Mouse (Mus musculus) midbrain, embryonic 14.5 days (tissue): ENCODE data around the gene Sun1. TPM values are rescaled to one million over a fixed set of nuclear protein-coding genes. Genes with fewer than 3 reads are reported as not detected.

Experiments used
- ATAC-seq: fragments of 200-750 bp; cut with Nextera tagmentation; 2 replicates; pipeline ENCODE4 v1.8.0; 2017; ENCODE audit warnings: moderate number of reproducible peaks, moderate library complexity; ENCODE audit not compliant: low FRiP score, low TSS enrichment
- DNase-seq: peaks from one replicate; pipeline ENCODE4 v3.0.0-alpha.2; 2015
- H3K27ac ChIP-seq: fragments of 300-500 bp; sonication (generic); replicated peaks from 2 replicates; pipeline ENCODE4 v1.5.1; 2014; ENCODE audit warnings: mild to moderate bottlenecking, low read depth, low read length, moderate library complexity
- H3K27me3 ChIP-seq: fragments of 300-500 bp; sonication (generic); 2 replicates; pipeline ENCODE4 v1.6.1; 2014; ENCODE audit warnings: low read length, control low read depth, mixed read lengths; ENCODE audit not compliant: control insufficient read depth, insufficient read depth
- H3K36me3 ChIP-seq: fragments of 300-500 bp; sonication (generic); 2 replicates; pipeline ENCODE4 v1.6.1; 2014; ENCODE audit warnings: low read length, control low read depth; ENCODE audit not compliant: control insufficient read depth, insufficient read depth
- H3K4me1 ChIP-seq: fragments of 300-500 bp; sonication (generic); 2 replicates; pipeline ENCODE4 v1.6.1; 2014; ENCODE audit warnings: mild to moderate bottlenecking, antibody characterized with exemption, low read length, control low read depth; ENCODE audit not compliant: control insufficient read depth, insufficient read depth
- H3K4me2 ChIP-seq: fragments of 300-500 bp; sonication (generic); 2 replicates; pipeline ENCODE4 v1.6.1; 2014; ENCODE audit warnings: mild to moderate bottlenecking, low read length, moderate library complexity
- H3K4me3 ChIP-seq: fragments of 300-500 bp; sonication (generic); replicated peaks from 2 replicates; pipeline ENCODE4 v1.5.1; 2014; ENCODE audit warnings: low read depth, low read length
- H3K9ac ChIP-seq: fragments of 300-500 bp; sonication (generic); replicated peaks from 2 replicates; pipeline ENCODE4 v1.6.1; 2014; ENCODE audit warnings: mild to moderate bottlenecking, low read length, moderate library complexity
- H3K9me3 ChIP-seq: fragments of 300-500 bp; sonication (generic); 2 replicates; pipeline ENCODE4 v1.6.1; 2016; ENCODE audit warnings: low read length, control low read depth, mixed read lengths; ENCODE audit not compliant: control insufficient read depth
- WGBS: fragments of 180-500 bp; shearing (Covaris S2); extraction: QIAGEN DNeasy Blood & Tissue Kit; methylation state at CpG from one replicate; pipeline ENCODE4 v1.1.7; 2014; 5-methylcytosine and 5-hydroxymethylcytosine counted together
- polyA plus RNA-seq: library from polyadenylated mRNA; unstranded; fragments of >200 nt; fragmentation: Nextera tagmentation; extraction: Ambion mirVana; gene quantifications from 2 replicates; pipeline ENCODE4 v1.2.1, GENCODE M21; 2014

Gene Sun1
- polyA plus RNA-seq, 1 experiment from 2014 or later = 48.3 TPM

DNA sequence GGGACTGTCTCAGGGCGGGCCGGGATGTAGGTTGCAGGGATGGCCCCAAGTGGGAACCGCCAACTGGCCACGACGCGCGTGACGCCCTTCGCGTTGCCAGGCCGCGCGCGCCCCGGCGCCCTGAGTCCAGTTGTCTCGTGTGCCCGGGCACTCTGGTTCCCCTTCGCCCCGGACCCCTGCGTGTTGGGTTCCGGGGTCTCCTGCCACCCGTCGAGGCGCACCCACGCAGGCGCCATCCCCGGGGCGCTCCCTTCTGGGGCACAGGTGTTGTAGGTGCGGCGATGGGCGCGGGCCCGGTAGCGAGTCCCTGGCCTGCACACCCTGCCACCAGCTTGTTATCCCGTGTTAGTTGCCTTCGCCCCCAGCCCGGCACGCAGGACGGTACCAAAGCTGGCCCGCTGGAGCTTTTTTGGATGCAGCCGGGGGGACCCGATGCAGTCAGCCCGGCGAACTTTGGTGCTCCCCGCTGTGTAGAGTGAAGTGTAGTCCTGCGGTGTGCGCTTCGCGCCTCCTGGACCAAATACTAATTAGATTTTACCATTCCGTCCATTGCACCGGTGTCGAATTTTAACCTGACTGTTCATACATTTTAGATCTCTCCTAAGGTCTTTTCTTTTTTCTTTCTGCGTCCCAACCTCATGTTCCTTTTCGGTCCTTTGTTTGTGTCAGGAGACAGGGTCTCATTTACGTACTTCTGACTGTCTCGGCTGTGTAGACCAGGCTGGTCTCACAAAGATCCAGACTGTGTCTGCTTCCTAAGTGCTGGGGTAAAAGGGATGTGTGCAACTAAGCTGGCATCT, 533 bp downstream of the Sun1 start:
- DNase-seq (peak; percentile 17), ATAC-seq (peak; percentile 68; the same call in 1 of the 2 replicates)
- H3K4me3 ChIP-seq = peak overlapping the region; percentile 97
- peak overlapping the region; percentile 80 for H3K27ac ChIP-seq
- H3K36me3 ChIP-seq = 0 out of 2 replicates have a peak, but pooled peaks cover 3% of the 10 kb centered on the region
- no peaks in the 10 kb centered on the region for H3K9me3 ChIP-seq
- peak overlapping the region; percentile 86 for H3K9ac ChIP-seq
- peaks cover 14% of the 10 kb centered on the region for H3K4me1 ChIP-seq
- no peaks in the 10 kb centered on the region for H3K27me3 ChIP-seq
- WGBS = under 1% methylated on average over 57 of the region's 57 CpGs
- peak overlapping the region; percentile 84 for H3K4me2 ChIP-seq

DNA sequence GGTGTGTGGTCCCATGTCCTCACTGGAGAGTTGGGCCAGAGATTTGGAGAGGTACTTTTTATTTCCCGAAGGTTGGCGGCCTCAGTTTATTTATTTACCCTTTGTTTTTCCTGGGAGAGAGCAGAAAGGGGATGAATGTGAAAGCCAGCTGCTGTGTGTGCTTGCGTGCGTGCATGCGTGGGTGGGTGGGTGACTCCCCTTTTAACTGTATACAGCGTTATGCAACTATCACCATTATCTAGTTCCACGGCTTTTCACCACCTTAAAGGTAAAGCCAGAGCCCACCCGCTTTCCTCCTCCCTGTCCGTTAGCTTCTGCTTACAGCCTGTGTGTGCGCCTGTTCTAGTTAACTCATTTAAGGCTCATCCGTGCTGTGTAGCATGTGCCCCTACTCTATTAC, 1.7 kb downstream of the Sun1 start:
- ATAC-seq = no peak
- Histone ChIP-seq H3K9me3 (no peaks in the 10 kb centered on the region), H3K4me3 (peak overlapping the region; percentile 97), H3K9ac (no peak overlapping the region; the same call in 1 of the 2 replicates), H3K36me3 (0 out of 2 replicates have a peak, but pooled peaks cover 3% of the 10 kb centered on the region), H3K27me3 (no peaks in the 10 kb centered on the region), H3K4me1 (peaks cover 17% of the 10 kb centered on the region), H3K4me2 (peak overlapping the region; percentile 84), H3K27ac (no peak overlapping the region)
- DNase-seq = no peak
- 81% methylated on average over 11 of the region's 11 CpGs for WGBS

DNA sequence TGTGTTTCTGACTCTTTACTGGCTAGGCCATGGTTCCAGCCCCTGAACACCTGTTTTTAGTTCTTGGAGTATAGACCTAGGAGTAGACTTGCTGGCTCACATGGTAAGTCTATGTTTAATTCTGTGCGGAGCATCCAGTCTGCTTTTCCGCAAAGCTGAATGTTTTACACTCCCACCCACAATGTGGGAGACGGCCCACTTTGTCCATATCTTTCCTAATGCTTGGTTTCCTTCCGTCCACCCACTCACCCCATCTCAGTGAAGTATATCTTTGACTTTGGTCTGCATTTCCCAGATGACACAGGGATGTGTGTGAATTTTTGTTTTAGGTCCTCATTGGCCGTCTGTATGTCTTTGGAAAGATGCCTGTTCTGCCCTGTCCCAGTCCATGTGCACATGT, 2.9 kb downstream of the Sun1 start:
- Histone ChIP-seq H3K27ac (no peak overlapping the region), H3K4me3 (no peak overlapping the region), H3K9ac (no peak overlapping the region), H3K4me2 (no peak overlapping the region), H3K4me1 (peaks cover 19% of the 10 kb centered on the region), H3K9me3 (no peaks in the 10 kb centered on the region), H3K27me3 (no peaks in the 10 kb centered on the region), H3K36me3 (0 out of 2 replicates have a peak, but pooled peaks cover 3% of the 10 kb centered on the region)
- 93% methylated on average over 5 of the region's 5 CpGs for WGBS
- ATAC-seq (no peak), DNase-seq (no peak)

DNA sequence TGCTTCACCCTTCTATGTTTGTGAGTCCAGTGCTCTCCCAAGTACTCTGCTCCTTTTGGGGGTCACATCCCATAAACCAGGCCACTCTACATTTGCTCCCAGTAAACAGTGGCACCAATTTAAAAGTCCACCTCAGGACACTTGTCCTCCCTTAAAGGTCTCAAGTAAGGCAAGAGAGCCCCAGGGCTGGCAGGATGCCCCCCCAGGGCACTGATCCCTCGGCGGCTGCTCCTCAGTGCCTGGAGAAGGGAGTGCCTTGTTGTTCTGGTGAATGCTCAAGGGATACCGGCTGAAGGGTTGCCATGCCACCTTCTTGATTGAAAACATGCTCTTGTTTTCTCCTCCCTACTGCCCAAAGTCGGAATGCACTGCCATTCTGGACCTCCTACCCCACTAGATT, 5.6 kb downstream of the Sun1 start:
- H3K9me3 ChIP-seq = no peaks in the 10 kb centered on the region
- H3K36me3 ChIP-seq = peaks cover 12% of the 10 kb centered on the region
- 0 out of 2 replicates have a peak overlapping the region, but pooled peaks have one; percentile 12 for H3K9ac ChIP-seq
- 57% methylated on average over 4 of the region's 4 CpGs for WGBS
- no peak overlapping the region for H3K4me2 ChIP-seq
- H3K27ac ChIP-seq = no peak overlapping the region
- no peak overlapping the region for H3K4me3 ChIP-seq
- H3K4me1 ChIP-seq = peaks cover 19% of the 10 kb centered on the region
- DNase-seq = no peak
- no peak for ATAC-seq
- no peaks in the 10 kb centered on the region for H3K27me3 ChIP-seq

DNA sequence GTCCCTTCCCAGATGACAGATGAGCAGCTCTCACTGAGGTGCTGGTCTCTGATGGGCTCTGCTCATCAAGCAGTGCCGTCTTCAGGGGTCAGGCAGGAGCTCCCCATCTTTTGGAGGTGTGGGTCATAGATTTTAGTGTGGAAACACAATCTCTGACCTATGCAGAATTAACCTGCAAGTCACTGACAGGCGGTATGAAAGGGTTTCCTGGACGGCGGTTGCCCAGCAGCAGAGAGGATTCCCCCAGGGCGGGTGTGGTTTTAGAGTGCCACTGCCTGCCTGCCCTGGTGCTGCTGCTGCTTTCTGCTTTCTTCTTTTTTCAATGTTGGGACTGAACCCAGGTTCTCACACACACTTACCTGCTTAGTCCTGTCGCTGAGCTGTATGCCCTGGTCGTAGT, 6.1 kb downstream of the Sun1 start:
- Histone ChIP-seq H3K4me3 (no peak overlapping the region), H3K27ac (no peak overlapping the region), H3K4me1 (peaks cover 15% of the 10 kb centered on the region), H3K4me2 (no peak overlapping the region), H3K27me3 (no peaks in the 10 kb centered on the region), H3K36me3 (peaks cover 12% of the 10 kb centered on the region), H3K9me3 (no peaks in the 10 kb centered on the region), H3K9ac (0 out of 2 replicates have a peak overlapping the region, but pooled peaks have one; percentile 12)
- ATAC-seq (no peak), DNase-seq (peak; percentile 6)
- WGBS = 69% methylated on average over 7 of the region's 7 CpGs

DNA sequence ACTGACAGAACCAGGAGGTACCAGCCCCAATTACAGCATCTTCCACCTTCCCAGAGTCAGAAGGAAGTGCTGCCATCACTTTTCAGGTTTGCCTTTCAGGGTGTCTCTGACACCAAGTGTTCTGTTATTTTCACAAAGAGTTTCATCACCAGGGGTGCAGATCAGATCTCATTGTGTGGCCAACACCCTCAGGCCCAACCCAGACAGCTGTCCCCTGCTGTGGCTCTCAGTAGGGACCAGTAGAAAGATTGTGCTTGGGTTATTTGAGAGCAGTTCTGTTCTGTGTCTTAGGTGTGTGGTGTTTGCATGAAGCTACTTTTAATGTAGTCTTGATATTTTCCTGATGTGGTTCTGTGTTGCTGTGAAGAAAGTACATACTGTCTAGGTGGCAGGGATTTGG, 7.7 kb downstream of the Sun1 start:
- Histone ChIP-seq H3K36me3 (peaks cover 12% of the 10 kb centered on the region), H3K4me3 (no peak overlapping the region), H3K9me3 (no peaks in the 10 kb centered on the region), H3K4me1 (peaks cover 6% of the 10 kb centered on the region; the same call in 1 of the 2 replicates), H3K27ac (no peak overlapping the region), H3K27me3 (no peaks in the 10 kb centered on the region), H3K9ac (no peak overlapping the region), H3K4me2 (no peak overlapping the region)
- DNase-seq (no peak), ATAC-seq (no peak)

DNA sequence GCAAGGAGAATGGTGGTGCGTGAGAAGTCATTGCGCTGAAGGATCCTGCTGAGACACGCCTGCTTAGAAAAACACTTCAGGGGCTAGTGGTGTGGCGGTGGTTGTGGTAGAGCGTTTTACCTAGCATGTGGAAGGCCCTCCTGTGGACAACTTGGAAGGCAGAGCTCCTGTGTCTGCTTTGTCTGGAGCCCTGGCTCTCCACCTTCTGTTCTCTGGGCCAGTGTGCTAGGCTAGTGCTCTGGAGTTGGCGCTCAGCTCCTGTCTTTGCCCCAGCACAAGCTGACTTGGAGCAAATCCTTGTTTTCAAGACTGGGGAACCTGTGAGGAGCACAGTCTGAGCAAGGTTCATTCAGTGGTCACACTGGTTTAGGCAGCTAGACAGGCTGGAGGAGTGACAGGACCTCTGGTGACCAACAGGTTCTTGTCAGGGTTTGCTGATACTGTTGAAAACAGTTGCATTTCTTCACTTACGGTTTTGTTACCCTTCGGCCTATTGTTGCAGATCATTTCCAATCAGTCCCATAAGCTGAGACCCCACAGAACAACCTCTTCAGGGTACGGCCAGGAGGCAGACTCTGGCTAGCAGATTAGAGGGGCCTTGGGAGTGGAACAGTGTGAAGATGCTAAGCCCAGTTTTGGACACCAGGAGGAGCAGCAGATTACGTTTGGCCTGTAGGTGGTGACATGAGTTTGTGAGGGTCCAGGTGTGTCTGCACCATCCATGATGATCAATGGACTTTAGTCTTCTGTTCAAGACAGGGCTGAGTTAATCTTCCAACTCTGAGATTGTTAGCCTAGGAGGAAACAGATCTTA, 8.6 kb downstream of the Sun1 start:
- peaks cover 9% of the 10 kb centered on the region for H3K36me3 ChIP-seq
- no peaks in the 10 kb centered on the region for H3K27me3 ChIP-seq
- H3K4me1 ChIP-seq = peaks cover 6% of the 10 kb centered on the region; the same call in 1 of the 2 replicates
- H3K27ac ChIP-seq = no peak overlapping the region
- WGBS = 91% methylated on average over 10 of the region's 10 CpGs
- H3K4me3 ChIP-seq = no peak overlapping the region
- H3K4me2 ChIP-seq = no peak overlapping the region
- DNase-seq (no peak), ATAC-seq (no peak)
- no peak overlapping the region for H3K9ac ChIP-seq
- H3K9me3 ChIP-seq = no peaks in the 10 kb centered on the region

DNA sequence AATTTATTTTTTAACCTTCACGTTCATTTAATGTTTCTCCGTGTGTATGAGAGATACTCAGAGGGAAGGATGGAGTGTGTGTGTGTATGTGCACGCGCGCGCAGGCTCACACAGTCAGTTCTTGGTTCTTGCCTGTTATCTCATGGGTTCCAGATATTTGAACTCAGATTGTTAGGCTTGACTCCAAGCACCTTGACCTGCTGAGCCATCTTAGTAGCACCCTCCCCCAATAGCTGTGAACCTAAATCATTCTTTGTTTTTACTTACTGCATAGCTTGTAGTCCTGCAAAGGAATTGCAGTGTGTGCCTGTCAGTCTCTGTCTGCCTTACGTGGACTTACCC, 9.2 kb downstream of the Sun1 start:
- ATAC-seq = no peak
- H3K4me2 ChIP-seq = no peak overlapping the region
- 96% methylated on average over 7 of the region's 7 CpGs for WGBS
- no peaks in the 10 kb centered on the region for H3K9me3 ChIP-seq
- no peak overlapping the region for H3K4me3 ChIP-seq
- H3K4me1 ChIP-seq = peaks cover 6% of the 10 kb centered on the region; the same call in 1 of the 2 replicates
- peaks cover 9% of the 10 kb centered on the region for H3K36me3 ChIP-seq
- H3K27me3 ChIP-seq = no peaks in the 10 kb centered on the region
- no peak overlapping the region for H3K9ac ChIP-seq
- no peak overlapping the region for H3K27ac ChIP-seq
- no peak for DNase-seq
